Mouse (Mus musculus) hindbrain, embryonic 10.5 days (tissue): ENCODE measurements at regions not wholly inside any gene's neighbourhood (a gene's known extent, or its start where the extent isn't known, plus 50 kb on each side); places are given as distances from the start of the nearest gene placed in this dataset.
"Not testable (repeated sequence)": the region's sequence is repeated elsewhere in the genome, so short reads cannot be mapped to it uniquely, and the experiment has no call there.

Experiments used
- DNase-seq: peaks from one replicate; pipeline ENCODE4 v3.0.0-alpha.2; 2017; ENCODE audit warnings: low spot score
- H3K27ac ChIP-seq: fragments of 300-500 bp; sonication (generic); 2 replicates; pipeline ENCODE4 v1.5.1; 2016; ENCODE audit warnings: mild to moderate bottlenecking, moderate library complexity
- H3K27me3 ChIP-seq: fragments of 300-500 bp; sonication (generic); 2 replicates; pipeline ENCODE4 v1.6.1; 2016; ENCODE audit warnings: mild to moderate bottlenecking; ENCODE audit not compliant: poor library complexity, insufficient read depth, severe bottlenecking
- H3K36me3 ChIP-seq: fragments of 300-500 bp; sonication (generic); 2 replicates; pipeline ENCODE4 v1.6.1; 2016; ENCODE audit warnings: mild to moderate bottlenecking, moderate library complexity
- H3K4me1 ChIP-seq: fragments of 300-500 bp; sonication (generic); replicated peaks from 2 replicates; pipeline ENCODE4 v1.6.1; 2016; ENCODE audit warnings: mild to moderate bottlenecking
- H3K4me3 ChIP-seq: fragments of 300-500 bp; sonication (generic); 2 replicates; pipeline ENCODE4 v1.5.1; 2016; ENCODE audit warnings: mild to moderate bottlenecking, moderate library complexity
- H3K9me3 ChIP-seq: fragments of 300-500 bp; sonication (generic); 2 replicates; pipeline ENCODE4 v1.6.1; 2016; ENCODE audit warnings: mild to moderate bottlenecking, moderate library complexity
- WGBS: fragments of 180-500 bp; shearing (Covaris S2); methylation state at CpG from one replicate; pipeline ENCODE4 v1.1.7; 2016; 5-methylcytosine and 5-hydroxymethylcytosine counted together

DNA sequence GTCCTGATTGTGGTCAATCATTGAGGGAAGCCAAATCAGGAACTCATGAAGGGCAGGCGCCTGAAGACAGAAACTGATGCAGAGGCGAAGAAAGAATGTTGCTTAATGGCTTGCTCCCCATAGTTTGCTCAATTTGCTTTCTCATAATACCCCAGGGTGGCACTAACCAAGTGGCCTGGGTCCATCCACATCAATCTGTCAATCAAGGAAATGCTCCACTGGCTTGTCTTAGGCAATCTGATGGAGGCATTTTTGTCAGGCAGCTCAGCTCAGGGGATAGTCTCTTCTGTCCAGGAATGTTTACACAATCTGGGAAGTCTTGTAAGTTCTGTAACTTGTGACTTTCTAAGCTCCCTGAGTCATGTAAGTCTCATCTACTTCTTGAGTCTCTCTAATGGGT lies 50.0 kb upstream of the Klhl24 start:
- no peak for DNase-seq
- Histone ChIP-seq H3K9me3 (no peaks in the 10 kb centered on the region), H3K36me3 (no peaks in the 10 kb centered on the region), H3K4me3 (no peak overlapping the region), H3K27ac (no peak overlapping the region), H3K4me1 (no peaks in the 10 kb centered on the region), H3K27me3 (no peaks in the 10 kb centered on the region)
- WGBS: 88% methylated on average over 2 of the region's 2 CpGs

DNA sequence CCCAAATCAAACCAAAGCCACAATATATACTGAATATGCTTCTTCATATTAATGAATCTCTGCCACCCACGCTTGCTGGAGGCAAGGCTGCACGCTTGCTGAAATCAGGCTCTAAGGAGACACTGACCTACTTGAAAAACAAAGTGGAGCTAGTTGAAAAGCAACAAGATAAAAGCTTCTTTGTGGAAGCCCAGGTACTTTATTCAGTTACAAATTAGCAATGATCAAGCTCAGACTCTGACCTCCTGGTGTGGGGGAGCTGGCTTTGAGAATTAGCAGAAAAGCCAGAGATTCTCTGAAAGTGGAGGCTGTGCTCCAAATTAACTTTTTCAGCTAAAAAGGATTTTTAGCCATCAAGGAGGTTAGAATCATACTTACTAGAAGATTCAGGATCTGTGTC lies 52.3 kb upstream of the Klhl6 start:
- H3K27ac ChIP-seq, DNase-seq, H3K36me3 ChIP-seq, H3K4me3 ChIP-seq, H3K9me3 ChIP-seq, H3K27me3 ChIP-seq, H3K4me1 ChIP-seq: not testable (repeated sequence)
- 84% methylated on average over 2 of the region's 2 CpGs for WGBS

DNA sequence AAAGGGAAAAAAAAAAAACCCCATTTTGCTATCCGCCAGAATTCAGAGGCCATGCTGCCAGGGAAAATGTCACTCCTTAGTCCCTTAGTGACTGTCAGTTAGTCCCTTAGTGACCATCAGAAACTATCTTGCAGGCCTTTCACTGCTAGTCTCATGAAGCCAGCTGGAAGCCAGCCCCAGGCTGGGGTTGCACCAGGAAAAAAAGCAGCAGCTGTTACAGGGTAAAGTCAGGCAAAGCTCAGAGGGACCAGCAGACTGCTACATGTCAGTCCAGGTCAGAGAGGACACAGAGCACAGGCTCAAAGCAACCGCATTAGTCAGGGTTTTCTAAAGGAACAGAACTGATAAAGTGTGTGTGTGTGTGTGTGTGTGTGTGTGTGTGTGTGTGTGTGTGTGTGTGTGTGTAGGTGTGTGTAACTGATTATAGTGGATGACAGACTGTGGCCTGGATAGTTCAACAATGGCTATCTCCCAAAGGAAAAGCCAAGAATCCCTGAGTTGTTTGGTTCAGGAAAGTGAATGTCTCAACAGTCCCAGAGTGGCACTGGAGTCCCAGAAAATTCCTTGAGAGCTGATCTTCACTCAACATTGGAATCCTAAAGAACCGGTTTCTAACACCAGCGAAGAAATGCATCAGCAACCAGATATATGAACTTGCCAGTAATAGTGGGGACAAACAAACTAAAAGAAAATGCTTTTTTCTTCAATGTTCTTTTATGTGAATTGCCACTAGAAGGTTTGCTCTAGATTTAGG lies 49.7 kb upstream of the Klhl6 start:
- Histone ChIP-seq H3K4me3 (no peak overlapping the region), H3K27ac (no peak overlapping the region), H3K4me1 (no peaks in the 10 kb centered on the region), H3K27me3 (no peaks in the 10 kb centered on the region), H3K9me3 (0 out of 2 replicates have a peak, but pooled peaks cover 2% of the 10 kb centered on the region), H3K36me3 (no peaks in the 10 kb centered on the region)
- 76% methylated on average over 4 of the region's 4 CpGs for WGBS
- peak; percentile 5 for DNase-seq
